Mouse (Mus musculus) heart, adult 2 months (tissue): ENCODE results near the gene Sorcs2. TPM values are rescaled to one million over a fixed set of nuclear protein-coding genes. Genes with fewer than 3 reads are reported as not detected.

Experiments
- DNase-seq, 2 experiments: peaks; one replicate each; pipeline ENCODE4 v3.0.0; 2021
- H3K27ac ChIP-seq: fragments of 200-600 bp; 2 replicates; pipeline ENCODE4 v1.8.1; 2022
- H3K27me3 ChIP-seq: fragments of 200-500 bp; 2 replicates; pipeline ENCODE4 v1.6.1; 2012; ENCODE audit warnings: mild to moderate bottlenecking, low read length, inconsistent platforms, mixed read lengths; ENCODE audit not compliant: control insufficient read depth, insufficient read depth
- H3K36me3 ChIP-seq: fragments of 200-500 bp; 2 replicates; pipeline ENCODE4 v1.6.1; 2012; ENCODE audit warnings: low read length, inconsistent platforms; ENCODE audit not compliant: control insufficient read depth, insufficient read depth
- H3K4me1 ChIP-seq: fragments of 200-500 bp; 2 replicates; pipeline ENCODE4 v1.6.1; 2011; ENCODE audit warnings: low read length; ENCODE audit not compliant: control insufficient read depth, insufficient read depth
- H3K4me3 ChIP-seq: fragments of 200-600 bp; 2 replicates; pipeline ENCODE4 v1.8.1; 2022
- H3K79me2 ChIP-seq: fragments of 200-500 bp; replicated peaks from 2 replicates; pipeline ENCODE4 v1.6.1; 2012; ENCODE audit warnings: mild to moderate bottlenecking, inconsistent platforms, low read length, moderate library complexity, mixed read lengths; ENCODE audit not compliant: control insufficient read depth, insufficient read depth
- H3K9ac ChIP-seq: fragments of 200-500 bp; 2 replicates; pipeline ENCODE4 v1.6.1; 2012; ENCODE audit warnings: low read depth, mild to moderate bottlenecking, control low read depth, inconsistent platforms, low read length, mixed read lengths
- CTCF ChIP-seq: fragments of 200-600 bp; IDR thresholded peaks from 2 replicates; pipeline ENCODE4 v1.8.1; 2022; ENCODE audit warnings: antibody characterized with exemption, mild to moderate bottlenecking, moderate library complexity
- EP300 ChIP-seq: fragments of 200-500 bp; IDR thresholded peaks from 2 replicates; pipeline ENCODE4 v1.6.1; 2011; ENCODE audit warnings: low read depth, low read length, control low read depth; ENCODE audit not compliant: insufficient read depth
- POLR2A ChIP-seq: fragments of 200-500 bp; IDR thresholded peaks from 2 replicates; pipeline ENCODE4 v1.6.1; 2011; ENCODE audit warnings: mild to moderate bottlenecking, low read depth, low read length, control low read depth; ENCODE audit not compliant: insufficient read depth
- WGBS: fragments of 180-500 bp; shearing (Covaris S2); methylation state at CpG from one replicate; pipeline ENCODE4 v1.1.7; 2018; 5-methylcytosine and 5-hydroxymethylcytosine counted together
- intact Hi-C: fragments of 180-260 bp; cut with DNase I; formaldehyde crosslinking; loops from one replicate; pipeline ENCODE4 v1.15.1; 2025
- polyA plus RNA-seq: library from polyadenylated mRNA; depleted of rRNA; stranded (reverse); fragments of >200 nt; gene quantifications from 2 replicates; pipeline ENCODE4 v1.2.3, GENCODE M21; 2012
- total RNA-seq, 2 experiments: library from RNA; stranded (reverse); gene quantifications; 2 replicates each; pipeline ENCODE4 v1.2.3; 2021

Sorcs2 gene
- total and polyA plus RNA-seq, 3 experiments = 6.0 to 9.0 (median 7.7) TPM

- intact Hi-C loops = no loop called here
- Histone ChIP-seq H3K36me3 (no peaks in the 10 kb centered on the region), H3K79me2 (no peaks in the 10 kb centered on the region), H3K4me3 (no peak overlapping the region), H3K9ac (no peak overlapping the region), H3K27me3 (no peaks in the 10 kb centered on the region), H3K27ac (no peak overlapping the region), H3K4me1 (no peaks in the 10 kb centered on the region)
- WGBS = 63% methylated on average over 14 of the region's 14 CpGs
- TF ChIP-seq EP300 (no peak), POLR2A (no peak), CTCF (no peak)
- DNase-seq = no peak
These were observed 340.1 kb downstream of the Sorcs2 start for GRCm38 (mm10) chr5:36057804-36058322.

- H3K36me3 ChIP-seq = no peaks in the 10 kb centered on the region
- H3K9ac ChIP-seq = no peak overlapping the region
- no peaks in the 10 kb centered on the region for H3K4me1 ChIP-seq
- no peak overlapping the region for H3K27ac ChIP-seq
- 91% methylated on average over 2 of the region's 2 CpGs for WGBS
- H3K4me3 ChIP-seq = no peak overlapping the region
- no peaks in the 10 kb centered on the region for H3K79me2 ChIP-seq
- intact Hi-C loops = no loop called here
- no peaks in the 10 kb centered on the region for H3K27me3 ChIP-seq
- DNase-seq = no peak
- TF ChIP-seq EP300 (no peak), POLR2A (no peak), CTCF (no peak)
These were observed 341.0 kb downstream of the Sorcs2 start for GRCm38 (mm10) chr5:36056921-36057320.

- WGBS = 89% methylated on average over 14 of the region's 14 CpGs
- Histone ChIP-seq H3K36me3 (no peaks in the 10 kb centered on the region), H3K4me3 (no peak overlapping the region), H3K27ac (no peak overlapping the region), H3K27me3 (no peaks in the 10 kb centered on the region), H3K9ac (no peak overlapping the region), H3K79me2 (no peaks in the 10 kb centered on the region), H3K4me1 (no peaks in the 10 kb centered on the region)
- no peak for DNase-seq
- TF ChIP-seq EP300 (no peak), POLR2A (no peak), CTCF (no peak)
- intact Hi-C loops = no loop called here
These were observed 342.1 kb downstream of the Sorcs2 start for GRCm38 (mm10) chr5:36055876-36056275.

GRCm38 (mm10) chr5:36054498-36054897 lies 343.4 kb downstream of the Sorcs2 start:
- Histone ChIP-seq H3K27ac (no peak overlapping the region), H3K4me1 (no peaks in the 10 kb centered on the region), H3K4me3 (no peak overlapping the region), H3K79me2 (no peaks in the 10 kb centered on the region), H3K27me3 (no peaks in the 10 kb centered on the region), H3K36me3 (no peaks in the 10 kb centered on the region), H3K9ac (no peak overlapping the region)
- DNase-seq = no peak
- intact Hi-C loops = no loop called here
- 0 out of 2 replicates have a peak, but pooled peaks have one; percentile 15 for TF ChIP-seq CTCF
- no peak for TF ChIP-seq EP300
- 73% methylated on average over 3 of the region's 3 CpGs for WGBS

GRCm38 (mm10) chr5:36043154-36043553 lies 354.8 kb downstream of the Sorcs2 start:
- H3K4me1 ChIP-seq = no peaks in the 10 kb centered on the region; the same call in 1 of the 2 replicates
- 94% methylated on average over 2 of the region's 2 CpGs for WGBS
- H3K4me3 ChIP-seq = no peak overlapping the region
- no peaks in the 10 kb centered on the region for H3K27me3 ChIP-seq
- no peak overlapping the region for H3K9ac ChIP-seq
- H3K36me3 ChIP-seq = no peaks in the 10 kb centered on the region
- DNase-seq = no peak
- H3K79me2 ChIP-seq = no peaks in the 10 kb centered on the region
- intact Hi-C loops = no loop called here
- TF ChIP-seq EP300 = no peak
- no peak overlapping the region for H3K27ac ChIP-seq

DNA sequence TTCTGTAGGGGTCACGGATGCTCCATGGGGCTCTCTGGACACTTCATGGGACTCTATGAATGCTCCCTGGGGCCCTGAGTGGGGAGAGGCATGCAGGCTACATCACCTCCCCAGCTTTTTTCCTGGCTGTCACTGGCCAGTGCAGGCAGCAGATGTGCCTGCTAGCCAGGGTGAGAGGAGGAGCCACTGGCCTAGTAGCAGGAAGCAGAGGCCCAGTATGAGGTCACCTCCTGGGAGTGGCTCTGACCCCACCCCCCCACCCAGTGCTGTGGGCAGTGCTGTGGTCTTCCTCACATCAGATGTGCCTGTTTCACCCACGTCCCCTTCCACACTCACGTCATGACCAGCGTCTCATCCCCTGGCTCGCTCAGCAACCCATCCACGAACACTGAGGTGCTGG lies 356.2 kb downstream of the Sorcs2 start:
- no peak overlapping the region for H3K9ac ChIP-seq
- no peaks in the 10 kb centered on the region for H3K36me3 ChIP-seq
- no peak overlapping the region for H3K27ac ChIP-seq
- no peaks in the 10 kb centered on the region for H3K79me2 ChIP-seq
- H3K4me1 ChIP-seq = no peaks in the 10 kb centered on the region; the same call in 1 of the 2 replicates
- DNase-seq = no peak
- 87% methylated on average over 6 of the region's 6 CpGs for WGBS
- intact Hi-C loops = no loop called here
- H3K4me3 ChIP-seq = no peak overlapping the region
- TF ChIP-seq POLR2A (no peak), CTCF (no peak), EP300 (no peak)
- no peaks in the 10 kb centered on the region for H3K27me3 ChIP-seq

- no peaks in the 10 kb centered on the region; the same call in 1 of the 2 replicates for H3K4me1 ChIP-seq
- intact Hi-C loops = no loop called here
- TF ChIP-seq CTCF = no peak
- TF ChIP-seq POLR2A = no peak
- TF ChIP-seq EP300 = no peak
- H3K27ac ChIP-seq = no peak overlapping the region
- DNase-seq = no peak
- no peaks in the 10 kb centered on the region for H3K79me2 ChIP-seq
- H3K9ac ChIP-seq = no peak overlapping the region
- no peaks in the 10 kb centered on the region for H3K36me3 ChIP-seq
- H3K27me3 ChIP-seq = no peaks in the 10 kb centered on the region
- no peak overlapping the region for H3K4me3 ChIP-seq
These were observed 356.7 kb downstream of the Sorcs2 start for GRCm38 (mm10) chr5:36041236-36041562.
